Mouse (Mus musculus) thymus, postnatal 0 days (tissue): ENCODE results near the gene Olfr597. TPM values are rescaled to one million over a fixed set of nuclear protein-coding genes. Genes with fewer than 3 reads are reported as not detected.
"Not testable (repeated sequence)": the region's sequence is repeated elsewhere in the genome, so short reads cannot be mapped to it uniquely, and the experiment has no call there.

Source experiments
- DNase-seq: peaks from one replicate; pipeline ENCODE4 v3.0.0-alpha.2; 2015; ENCODE audit warnings: low spot score
- microRNA-seq: library from miRNA; unstranded; fragments of <30 nt; microRNA quantifications from one replicate; pipeline ENCODE4, GENCODE M21; 2016; ENCODE audit warnings: borderline number of aligned reads
- polyA plus RNA-seq: library from polyadenylated mRNA; unstranded; fragments of >200 nt; fragmentation: Nextera tagmentation; extraction: Ambion mirVana; gene quantifications from 2 replicates; pipeline ENCODE4 v1.2.1, GENCODE M21; 2015

The Olfr597 gene
- polyA plus RNA-seq: not detected in 2 replicates

DNA sequence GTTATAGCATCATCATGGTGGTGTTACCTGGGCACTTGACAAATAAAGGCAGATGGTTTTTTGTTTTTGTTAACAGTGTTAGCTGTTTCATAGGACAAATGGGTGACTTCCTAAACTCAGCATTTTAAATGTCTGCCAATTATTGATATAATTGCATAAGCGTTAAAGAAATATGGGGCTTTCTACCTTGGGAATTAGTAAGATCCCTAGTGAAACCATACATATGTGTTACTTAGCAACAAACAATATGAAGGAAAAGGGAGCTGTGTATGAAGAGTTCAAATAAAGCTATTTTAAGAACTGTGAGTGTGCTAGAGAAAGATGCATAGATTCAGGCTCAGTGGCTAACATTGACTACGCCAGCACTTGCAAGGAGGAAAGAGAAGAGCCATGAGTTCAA lies at the start of gene Olfr597:
Gene Olfr597 (plus strand): TSS at position 301 of the 400 bp plus-strand sequence.
- not testable (repeated sequence) for DNase-seq

DNA sequence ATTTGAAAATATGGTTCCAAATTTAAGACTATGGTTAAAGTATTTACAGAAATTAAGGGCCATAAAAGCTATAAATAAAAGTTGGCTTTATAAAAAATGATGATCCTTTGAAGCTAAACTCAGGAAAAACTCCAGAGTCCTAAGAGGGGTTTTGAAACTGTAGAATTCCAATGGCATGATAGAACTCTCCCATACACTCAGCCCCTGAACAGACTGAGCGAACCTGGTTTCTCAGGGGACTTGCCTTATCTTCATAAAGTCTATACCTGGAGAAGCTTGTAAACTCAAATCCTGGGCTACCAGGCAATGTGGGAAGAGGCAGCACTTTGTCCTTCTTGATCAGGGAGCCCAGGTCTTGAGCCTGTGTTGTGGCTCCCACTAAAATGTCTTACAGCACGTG lies 10.8 kb upstream of the Olfr597 start, which contains the start of gene Olfr596:
Gene Olfr596 (plus strand): TSS at position 301 of the 400 bp plus-strand sequence.
- DNase-seq: not testable (repeated sequence)

DNA sequence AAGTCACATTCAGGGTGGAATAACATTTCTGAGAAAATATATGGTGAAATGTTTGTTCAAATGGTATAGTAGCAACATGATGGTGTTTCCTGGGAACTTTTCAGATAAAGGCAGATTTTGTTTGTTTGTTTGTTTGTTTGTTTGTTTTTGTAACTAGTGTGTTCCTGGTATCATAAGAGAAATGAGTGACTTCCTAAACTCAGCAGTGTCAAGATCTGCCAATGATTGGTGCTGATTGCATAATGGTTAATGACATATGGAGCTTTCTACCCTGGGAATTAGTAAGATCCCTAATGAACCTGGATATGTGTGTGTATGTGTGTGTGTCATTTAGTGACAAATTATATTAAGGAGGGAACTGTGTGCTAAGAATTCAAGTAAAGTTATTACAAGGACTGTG lies 7.2 kb downstream of the Olfr597 start, which contains the start of gene Olfr598:
Gene Olfr598 (plus strand): TSS at position 301 of the 400 bp plus-strand sequence.
- DNase-seq: no peak

DNA sequence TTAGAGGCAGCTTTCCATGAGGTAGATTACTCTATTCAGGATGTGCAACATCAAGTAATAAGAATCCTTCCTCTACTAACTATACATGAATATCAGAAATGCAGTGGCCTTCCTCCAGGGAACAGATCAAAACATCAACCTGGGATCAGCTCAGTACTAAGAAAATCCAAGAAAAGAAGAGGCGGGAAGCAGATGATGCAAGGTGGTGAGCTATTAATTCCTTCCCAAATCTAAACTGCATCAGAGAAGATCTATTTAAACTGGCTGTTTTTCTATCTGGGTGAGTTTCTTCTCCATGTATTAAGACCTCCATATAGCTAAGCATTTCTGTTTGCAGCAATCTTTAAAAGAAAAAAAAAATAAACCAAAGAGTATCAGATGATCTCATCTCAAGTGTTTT lies 19.5 kb downstream of the Olfr597 start, which contains the start of gene Olfr599:
Gene Olfr599 (plus strand): TSS at position 301 of the 400 bp plus-strand sequence.
- no peak for DNase-seq

DNA sequence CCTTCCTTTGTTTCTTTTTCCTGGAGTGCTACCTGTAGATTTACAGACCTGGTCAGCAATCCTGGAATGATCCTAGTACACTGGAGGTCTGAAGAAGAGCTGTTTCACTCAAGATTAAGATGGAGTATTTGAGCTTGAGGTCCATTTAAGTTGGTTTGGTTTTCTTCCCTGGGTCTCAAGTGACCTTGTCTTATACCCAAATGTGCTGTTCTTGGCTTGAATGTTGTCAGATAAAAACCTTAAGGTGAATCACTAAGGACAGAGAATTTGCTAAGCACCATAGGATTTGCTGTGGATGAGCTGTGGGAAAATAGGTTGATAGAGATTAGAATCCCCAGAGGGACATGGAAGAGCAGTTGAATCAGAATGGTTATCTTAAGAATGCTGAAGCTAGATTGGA lies 33.5 kb downstream of the Olfr597 start, which contains the start of gene Olfr600:
Gene Olfr600 (minus strand): TSS at position 101 of the 400 bp plus-strand sequence.
- DNase-seq: no peak

DNA sequence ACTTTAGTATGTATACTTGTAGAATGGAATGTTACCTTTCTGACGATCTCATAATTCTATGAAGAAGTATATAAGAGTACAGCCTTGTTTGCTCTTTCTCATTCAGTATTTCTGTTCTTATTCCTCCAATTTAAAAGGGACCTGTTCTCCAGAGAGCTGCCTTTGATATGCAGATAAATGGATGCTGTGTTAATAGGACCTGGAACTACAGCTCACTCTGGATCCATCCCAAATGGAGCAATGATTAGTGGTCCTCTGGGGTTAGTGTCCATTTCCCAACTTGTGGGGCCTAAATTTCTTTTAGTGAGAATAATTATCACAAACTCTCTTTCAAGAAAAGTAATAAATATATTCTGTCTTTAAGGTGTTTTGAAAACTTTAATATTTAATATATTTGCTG lies 46.4 kb downstream of the Olfr597 start, which contains the start of gene Olfr601:
Gene Olfr601 (minus strand): TSS at position 101 of the 400 bp plus-strand sequence.
- DNase-seq: no peak

Small RNA genes lying within 50 kb of the gene (microRNA-seq; reads per million reads assigned to microRNA genes)
- not detected for gene Gm23550

Other genes with a start within 250 kb of the Olfr597 start
- gene Olfr584, start 234.4 kb upstream of the Olfr597 start, polyA plus RNA-seq: not detected in 2 replicates
- gene Olfr585, start 218.6 kb upstream of the Olfr597 start, polyA plus RNA-seq: not detected in 2 replicates
- gene Olfr586, start 190.7 kb upstream of the Olfr597 start, polyA plus RNA-seq: not detected in 2 replicates
- not detected in 2 replicates for gene Olfr588-ps1, start 175.4 kb upstream of the Olfr597 start, polyA plus RNA-seq
- not detected in 2 replicates for gene Olfr589, start 160.0 kb upstream of the Olfr597 start, polyA plus RNA-seq
- gene Olfr591, start 138.0 kb upstream of the Olfr597 start, polyA plus RNA-seq: not detected in 2 replicates
- not detected in 2 replicates for gene Olfr592, start 131.5 kb upstream of the Olfr597 start, polyA plus RNA-seq
- not detected in 2 replicates for gene Olfr593, start 104.5 kb upstream of the Olfr597 start, polyA plus RNA-seq
- not detected in 2 replicates for gene Olfr594, start 99.3 kb upstream of the Olfr597 start, polyA plus RNA-seq
- gene Usp17ld, start 63.8 kb upstream of the Olfr597 start, polyA plus RNA-seq: not detected in 2 replicates
- not detected in 2 replicates for gene Olfr596, start 10.7 kb upstream of the Olfr597 start, polyA plus RNA-seq
- not detected in 2 replicates for gene Olfr598, start 7.3 kb downstream of the Olfr597 start, polyA plus RNA-seq
- not detected in 2 replicates for gene Olfr599, start 19.6 kb downstream of the Olfr597 start, polyA plus RNA-seq
- not detected in 2 replicates for gene Olfr600, start 33.4 kb downstream of the Olfr597 start, polyA plus RNA-seq
- gene Olfr601, start 46.3 kb downstream of the Olfr597 start, polyA plus RNA-seq: not detected in 2 replicates
- not detected in 2 replicates for gene Olfr603, start 69.9 kb downstream of the Olfr597 start, polyA plus RNA-seq
- gene Usp17lc, start 98.8 kb downstream of the Olfr597 start, polyA plus RNA-seq: not detected in 2 replicates
- not detected in 2 replicates for gene Olfr605, start 129.1 kb downstream of the Olfr597 start, polyA plus RNA-seq
- gene Olfr606, start 132.7 kb downstream of the Olfr597 start, polyA plus RNA-seq: not detected in 2 replicates
- not detected in 2 replicates for gene Olfr607, start 147.8 kb downstream of the Olfr597 start, polyA plus RNA-seq
- gene Olfr608, start 153.6 kb downstream of the Olfr597 start, polyA plus RNA-seq: not detected in 2 replicates
- gene Olfr609, start 181.7 kb downstream of the Olfr597 start, polyA plus RNA-seq: not detected in 2 replicates
- gene Olfr610, start 195.8 kb downstream of the Olfr597 start, polyA plus RNA-seq: not detected in 2 replicates
- gene Olfr611, start 204.5 kb downstream of the Olfr597 start, polyA plus RNA-seq: not detected in 2 replicates
- not detected in 2 replicates for gene Olfr612, start 226.4 kb downstream of the Olfr597 start, polyA plus RNA-seq
- not detected in 2 replicates for gene Olfr613, start 231.8 kb downstream of the Olfr597 start, polyA plus RNA-seq
- gene Olfr615, start 239.8 kb downstream of the Olfr597 start, polyA plus RNA-seq: not detected in 2 replicates